Mouse (Mus musculus) midbrain, embryonic 11.5 days (tissue): ENCODE measurements at regions not wholly inside any gene's neighbourhood (a gene's known extent, or its start where the extent isn't known, plus 50 kb on each side); places are given as distances from the start of the nearest gene placed in this dataset.

Source experiments
- ATAC-seq: fragments of 200-750 bp; cut with Nextera tagmentation; 2 replicates; pipeline ENCODE4 v1.8.0; 2017; ENCODE audit warnings: moderate TSS enrichment, moderate library complexity; ENCODE audit not compliant: low FRiP score
- DNase-seq: peaks from one replicate; pipeline ENCODE4 v3.0.0; 2015; ENCODE audit warnings: low spot score; ENCODE audit errors: missing footprints
- H3K27ac ChIP-seq: fragments of 300-500 bp; sonication (generic); 2 replicates; pipeline ENCODE4 v1.5.1; 2014; ENCODE audit warnings: low read depth, low read length
- H3K27me3 ChIP-seq: fragments of 300-500 bp; sonication (generic); 2 replicates; pipeline ENCODE4 v1.6.1; 2014; ENCODE audit warnings: mild to moderate bottlenecking, low read length, moderate library complexity, mixed read lengths; ENCODE audit not compliant: control insufficient read depth, insufficient read depth
- H3K36me3 ChIP-seq: fragments of 300-500 bp; sonication (generic); 2 replicates; pipeline ENCODE4 v1.6.1; 2014; ENCODE audit warnings: mild to moderate bottlenecking, low read length, moderate library complexity, mixed read lengths; ENCODE audit not compliant: control insufficient read depth, insufficient read depth
- H3K4me1 ChIP-seq: fragments of 300-500 bp; sonication (generic); 2 replicates; pipeline ENCODE4 v1.6.1; 2014; ENCODE audit warnings: low read length; ENCODE audit not compliant: control insufficient read depth, insufficient read depth
- H3K4me2 ChIP-seq: fragments of 300-500 bp; sonication (generic); 2 replicates; pipeline ENCODE4 v1.6.1; 2014; ENCODE audit warnings: mild to moderate bottlenecking, moderate library complexity
- H3K4me3 ChIP-seq: fragments of 300-500 bp; sonication (generic); 2 replicates; pipeline ENCODE4 v1.5.1; 2014; ENCODE audit warnings: low read depth, low read length
- H3K9ac ChIP-seq: fragments of 300-500 bp; sonication (generic); 2 replicates; pipeline ENCODE4 v1.6.1; 2014; ENCODE audit warnings: low read length
- H3K9me3 ChIP-seq: fragments of 300-500 bp; sonication (generic); 2 replicates; pipeline ENCODE4 v1.6.1; 2016; ENCODE audit warnings: low read length; ENCODE audit not compliant: control insufficient read depth
- whole genome bisulfite sequencing: fragments of 180-500 bp; shearing (Covaris S2); extraction: QIAGEN DNeasy Blood & Tissue Kit; methylation state at CpG from one replicate; pipeline ENCODE4 v1.1.7; 2014; 5-methylcytosine and 5-hydroxymethylcytosine counted together

- no peak overlapping the region for H3K4me2 ChIP-seq
- DNase-seq (peak; percentile 97), ATAC-seq (peak; percentile 75)
- no peaks in the 10 kb centered on the region for H3K9me3 ChIP-seq
- 3% methylated on average over 27 of the region's 27 CpGs for WGBS
- H3K9ac ChIP-seq, result no peak overlapping the region
- no peak overlapping the region for H3K4me3 ChIP-seq
- H3K27me3 ChIP-seq, result peaks cover 15% of the 10 kb centered on the region
- peaks cover 20% of the 10 kb centered on the region for H3K4me1 ChIP-seq
- H3K36me3 ChIP-seq, result no peaks in the 10 kb centered on the region
- no peak overlapping the region for H3K27ac ChIP-seq
Measured at GRCm38 (mm10) chr12:110373408-110374065, 73.4 kb upstream of the Ppp2r5c start.

GRCm38 (mm10) chr12:110375139-110375538 lies 71.8 kb upstream of the Ppp2r5c start:
- no peak overlapping the region for H3K4me3 ChIP-seq
- peak overlapping the region; percentile 29; the same call in 1 of the 2 replicates for H3K4me2 ChIP-seq
- peaks cover 20% of the 10 kb centered on the region for H3K4me1 ChIP-seq

GRCm38 (mm10) chr12:110376062-110376837 lies 70.7 kb upstream of the Ppp2r5c start:
- H3K27ac ChIP-seq, result no peak overlapping the region
- H3K27me3 ChIP-seq, result peaks cover 15% of the 10 kb centered on the region
- H3K9ac ChIP-seq, result no peak overlapping the region
- H3K9me3 ChIP-seq, result no peaks in the 10 kb centered on the region
- ATAC-seq (no peak), DNase-seq (peak; percentile 85)
- H3K4me1 ChIP-seq, result peaks cover 20% of the 10 kb centered on the region
- WGBS, result 27% methylated on average over 7 of the region's 7 CpGs
- H3K4me3 ChIP-seq, result no peak overlapping the region
- H3K4me2 ChIP-seq, result no peak overlapping the region
- no peaks in the 10 kb centered on the region for H3K36me3 ChIP-seq

More at GRCm38 (mm10) chr12:110375139-110375538, 71.8 kb upstream of the Ppp2r5c start:
- DNase-seq, result peak; percentile 90
- peak; percentile 54; the same call in 1 of the 2 replicates for ATAC-seq
- no peaks in the 10 kb centered on the region for H3K36me3 ChIP-seq
- H3K9me3 ChIP-seq, result no peaks in the 10 kb centered on the region
- WGBS, result 5% methylated on average over 15 of the region's 15 CpGs
- peak overlapping the region; percentile 3; the same call in 1 of the 2 replicates for H3K27ac ChIP-seq
- no peak overlapping the region for H3K9ac ChIP-seq
- peaks cover 15% of the 10 kb centered on the region for H3K27me3 ChIP-seq

- WGBS, result 53% methylated on average over 4 of the region's 4 CpGs
- no peak overlapping the region for H3K9ac ChIP-seq
- ATAC-seq (no peak), DNase-seq (peak; percentile 72)
- H3K9me3 ChIP-seq, result no peaks in the 10 kb centered on the region
- no peak overlapping the region for H3K27ac ChIP-seq
- no peaks in the 10 kb centered on the region for H3K36me3 ChIP-seq
- peaks cover 20% of the 10 kb centered on the region for H3K4me1 ChIP-seq
- H3K4me2 ChIP-seq, result no peak overlapping the region
- H3K27me3 ChIP-seq, result peaks cover 15% of the 10 kb centered on the region
- no peak overlapping the region for H3K4me3 ChIP-seq
Measured at GRCm38 (mm10) chr12:110376838-110377150, 70.1 kb upstream of the Ppp2r5c start.

- Histone ChIP-seq H3K4me2 (no peak overlapping the region), H3K9ac (no peak overlapping the region), H3K4me3 (no peak overlapping the region), H3K36me3 (no peaks in the 10 kb centered on the region), H3K4me1 (peaks cover 20% of the 10 kb centered on the region), H3K27ac (no peak overlapping the region), H3K9me3 (no peaks in the 10 kb centered on the region), H3K27me3 (peaks cover 11% of the 10 kb centered on the region)
- DNase-seq (peak; percentile 74), ATAC-seq (no peak)
- WGBS, result 45% methylated on average over 6 of the region's 6 CpGs
Measured at GRCm38 (mm10) chr12:110377306-110377705, 69.6 kb upstream of the Ppp2r5c start.

GRCm38 (mm10) chr12:110377734-110378133 lies 69.2 kb upstream of the Ppp2r5c start:
- Histone ChIP-seq H3K4me3 (no peak overlapping the region), H3K36me3 (no peaks in the 10 kb centered on the region), H3K4me2 (no peak overlapping the region), H3K27me3 (peaks cover 11% of the 10 kb centered on the region), H3K9ac (no peak overlapping the region), H3K27ac (no peak overlapping the region), H3K4me1 (peaks cover 20% of the 10 kb centered on the region), H3K9me3 (no peaks in the 10 kb centered on the region)
- ATAC-seq (no peak), DNase-seq (peak; percentile 80)
- 32% methylated on average over 10 of the region's 10 CpGs for WGBS

GRCm38 (mm10) chr12:110378302-110378701 lies 68.6 kb upstream of the Ppp2r5c start:
- peaks cover 20% of the 10 kb centered on the region for H3K4me1 ChIP-seq
- H3K4me3 ChIP-seq, result no peak overlapping the region
- ATAC-seq (no peak), DNase-seq (no peak)
- H3K9me3 ChIP-seq, result no peaks in the 10 kb centered on the region
- 54% methylated on average over 5 of the region's 5 CpGs for WGBS
- no peaks in the 10 kb centered on the region for H3K36me3 ChIP-seq
- H3K27me3 ChIP-seq, result peaks cover 11% of the 10 kb centered on the region
- H3K27ac ChIP-seq, result no peak overlapping the region
- H3K9ac ChIP-seq, result no peak overlapping the region
- no peak overlapping the region for H3K4me2 ChIP-seq

- WGBS, result 63% methylated on average over 12 of the region's 12 CpGs
- Histone ChIP-seq H3K27ac (no peak overlapping the region), H3K9ac (no peak overlapping the region), H3K36me3 (no peaks in the 10 kb centered on the region), H3K4me1 (peaks cover 16% of the 10 kb centered on the region), H3K4me2 (no peak overlapping the region), H3K27me3 (peaks cover 1% of the 10 kb centered on the region; the same call in 1 of the 2 replicates), H3K4me3 (no peak overlapping the region), H3K9me3 (no peaks in the 10 kb centered on the region)
- ATAC-seq (no peak), DNase-seq (peak; percentile 56)
Measured at GRCm38 (mm10) chr12:110379721-110380120, 67.2 kb upstream of the Ppp2r5c start.
